Mouse (Mus musculus) midbrain, embryonic 12.5 days (tissue): ENCODE measurements around the gene Spata25. TPM values are rescaled to one million over a fixed set of nuclear protein-coding genes. Genes with fewer than 3 reads are reported as not detected.

Experiments
- ATAC-seq: fragments of 200-750 bp; cut with Nextera tagmentation; 2 replicates; pipeline ENCODE4 v1.8.0; 2017; ENCODE audit warnings: low read depth, moderate TSS enrichment, moderate library complexity; ENCODE audit not compliant: low FRiP score
- H3K27ac ChIP-seq: fragments of 300-500 bp; sonication (generic); replicated peaks from 2 replicates; pipeline ENCODE4 v1.5.1; 2016; ENCODE audit warnings: mild to moderate bottlenecking
- H3K27me3 ChIP-seq: fragments of 300-500 bp; sonication (generic); 2 replicates; pipeline ENCODE4 v1.6.1; 2016; ENCODE audit warnings: mild to moderate bottlenecking
- H3K36me3 ChIP-seq: fragments of 300-500 bp; sonication (generic); 2 replicates; pipeline ENCODE4 v1.6.1; 2016
- H3K4me1 ChIP-seq: fragments of 300-500 bp; sonication (generic); 2 replicates; pipeline ENCODE4 v1.6.1; 2016
- H3K4me2 ChIP-seq: fragments of 300-500 bp; sonication (generic); replicated peaks from 2 replicates; pipeline ENCODE4 v1.6.1; 2016; ENCODE audit warnings: mild to moderate bottlenecking, moderate library complexity
- H3K4me3 ChIP-seq: fragments of 300-500 bp; sonication (generic); 2 replicates; pipeline ENCODE4 v1.5.1; 2016; ENCODE audit warnings: mild to moderate bottlenecking
- H3K9ac ChIP-seq: fragments of 300-500 bp; sonication (generic); replicated peaks from 2 replicates; pipeline ENCODE4 v1.6.1; 2016; ENCODE audit warnings: mild to moderate bottlenecking, moderate library complexity
- H3K9me3 ChIP-seq: fragments of 300-500 bp; sonication (generic); 2 replicates; pipeline ENCODE4 v1.6.1; 2016; ENCODE audit warnings: mild to moderate bottlenecking
- WGBS: fragments of 180-500 bp; shearing (Covaris S2); methylation state at CpG from one replicate; pipeline ENCODE4 v1.1.7; 2016; 5-methylcytosine and 5-hydroxymethylcytosine counted together
- polyA plus RNA-seq: library from polyadenylated mRNA; unstranded; fragments of >200 nt; fragmentation: Nextera tagmentation; extraction: Ambion mirVana; gene quantifications from 2 replicates; pipeline ENCODE4 v1.2.1, GENCODE M21; 2016

Spata25 gene
- polyA plus RNA-seq, 1 experiment from 2014 or later, result 0.24 TPM

- Histone ChIP-seq H3K9ac (peak within 1 kb of the TSS; percentile 68), H3K36me3 (peaks cover 49% of the 10 kb centered on the region), H3K27me3 (no peaks in the 10 kb centered on the region), H3K9me3 (no peaks in the 10 kb centered on the region), H3K4me1 (peaks cover 15% of the 10 kb centered on the region), H3K27ac (peak within 1 kb of the TSS; percentile 82), H3K4me3 (peak within 1 kb of the TSS; percentile 61), H3K4me2 (peak within 1 kb of the TSS; percentile 54)
- under 1% methylated on average over 32 of the region's 32 CpGs for WGBS
- peak; percentile 100 for ATAC-seq
Measured at GRCm38 (mm10) chr2:164822636-164823165, 5.6 kb downstream of the Spata25 start, which contains the start of gene Zswim1. TSS of gene Zswim1 (plus strand) at chr2:164822686.

GRCm38 (mm10) chr2:164821060-164821459, 7.3 kb downstream of the Spata25 start:
- Histone ChIP-seq H3K27me3 (no peaks in the 10 kb centered on the region), H3K4me2 (no peak overlapping the region), H3K4me1 (peaks cover 15% of the 10 kb centered on the region), H3K27ac (no peak overlapping the region), H3K4me3 (no peak overlapping the region), H3K36me3 (peaks cover 33% of the 10 kb centered on the region), H3K9ac (no peak overlapping the region), H3K9me3 (no peaks in the 10 kb centered on the region)
- ATAC-seq, result no peak
- 84% methylated on average over 6 of the region's 6 CpGs for WGBS

- no peak overlapping the region for H3K4me3 ChIP-seq
- no peaks in the 10 kb centered on the region for H3K9me3 ChIP-seq
- peaks cover 19% of the 10 kb centered on the region for H3K36me3 ChIP-seq
- no peaks in the 10 kb centered on the region for H3K27me3 ChIP-seq
- no peak overlapping the region for H3K4me2 ChIP-seq
- no peak overlapping the region for H3K9ac ChIP-seq
- H3K27ac ChIP-seq, result no peak overlapping the region
- 78% methylated on average over 5 of the region's 5 CpGs for WGBS
- ATAC-seq, result no peak
- H3K4me1 ChIP-seq, result peaks cover 7% of the 10 kb centered on the region
Measured at GRCm38 (mm10) chr2:164817703-164818102, 10.6 kb downstream of the Spata25 start.

- no peaks in the 10 kb centered on the region for H3K27me3 ChIP-seq
- H3K36me3 ChIP-seq, result peaks cover 19% of the 10 kb centered on the region
- H3K4me2 ChIP-seq, result no peak overlapping the region
- no peaks in the 10 kb centered on the region for H3K9me3 ChIP-seq
- no peak overlapping the region for H3K9ac ChIP-seq
- H3K4me1 ChIP-seq, result peaks cover 3% of the 10 kb centered on the region
- 88% methylated on average over 6 of the region's 6 CpGs for WGBS
- no peak overlapping the region for H3K27ac ChIP-seq
- H3K4me3 ChIP-seq, result no peak overlapping the region
- ATAC-seq, result no peak
Measured at GRCm38 (mm10) chr2:164817206-164817605, 11.1 kb downstream of the Spata25 start.

- H3K4me2 ChIP-seq, result no peak overlapping the region
- H3K9ac ChIP-seq, result no peak overlapping the region
- no peaks in the 10 kb centered on the region for H3K4me1 ChIP-seq
- peaks cover 12% of the 10 kb centered on the region for H3K36me3 ChIP-seq
- H3K27ac ChIP-seq, result no peak overlapping the region
- no peak for ATAC-seq
- H3K4me3 ChIP-seq, result no peak overlapping the region
- 92% methylated on average over 8 of the region's 8 CpGs for WGBS
- no peaks in the 10 kb centered on the region for H3K9me3 ChIP-seq
- H3K27me3 ChIP-seq, result no peaks in the 10 kb centered on the region
Measured at GRCm38 (mm10) chr2:164815821-164816220, 12.5 kb downstream of the Spata25 start.

GRCm38 (mm10) chr2:164815348-164815747, 13.0 kb downstream of the Spata25 start:
- Histone ChIP-seq H3K4me3 (no peak overlapping the region), H3K9me3 (no peaks in the 10 kb centered on the region), H3K9ac (no peak overlapping the region), H3K27me3 (no peaks in the 10 kb centered on the region), H3K36me3 (peaks cover 7% of the 10 kb centered on the region), H3K4me1 (no peaks in the 10 kb centered on the region), H3K27ac (no peak overlapping the region), H3K4me2 (no peak overlapping the region)
- WGBS, result 87% methylated on average over 5 of the region's 5 CpGs
- ATAC-seq, result no peak

GRCm38 (mm10) chr2:164813557-164813956, 14.8 kb downstream of the Spata25 start:
- no peak overlapping the region for H3K4me3 ChIP-seq
- WGBS, result 57% methylated on average over 2 of the region's 2 CpGs

GRCm38 (mm10) chr2:164806614-164807013, 21.7 kb downstream of the Spata25 start:
- Histone ChIP-seq H3K9ac (no peak overlapping the region), H3K4me2 (peak overlapping the region; percentile 88; the same call in 1 of the 2 replicates), H3K27me3 (no peaks in the 10 kb centered on the region), H3K4me3 (0 out of 2 replicates have a peak overlapping the region, but pooled peaks have one; percentile 4), H3K9me3 (no peaks in the 10 kb centered on the region), H3K4me1 (peaks cover 19% of the 10 kb centered on the region), H3K36me3 (peaks cover 17% of the 10 kb centered on the region; the same call in 1 of the 2 replicates), H3K27ac (no peak overlapping the region)
- ATAC-seq, result no peak
- 91% methylated on average over 7 of the region's 7 CpGs for WGBS

More at GRCm38 (mm10) chr2:164813557-164813956, 14.8 kb downstream of the Spata25 start:
- ATAC-seq, result no peak
- Histone ChIP-seq H3K9me3 (no peaks in the 10 kb centered on the region), H3K36me3 (peaks cover 10% of the 10 kb centered on the region; the same call in 1 of the 2 replicates), H3K27ac (no peak overlapping the region), H3K9ac (no peak overlapping the region), H3K27me3 (no peaks in the 10 kb centered on the region), H3K4me1 (no peaks in the 10 kb centered on the region), H3K4me2 (no peak overlapping the region)

GRCm38 (mm10) chr2:164805332-164805718, 23.0 kb downstream of the Spata25 start:
- no peaks in the 10 kb centered on the region for H3K27me3 ChIP-seq
- WGBS, result 2% methylated on average over 21 of the region's 21 CpGs
- peak; percentile 61 for ATAC-seq
- peak overlapping the region; percentile 87 for H3K27ac ChIP-seq
- H3K9me3 ChIP-seq, result no peaks in the 10 kb centered on the region
- peak overlapping the region; percentile 79 for H3K9ac ChIP-seq
- H3K4me1 ChIP-seq, result peaks cover 19% of the 10 kb centered on the region
- peak overlapping the region; percentile 65 for H3K4me3 ChIP-seq
- peak overlapping the region; percentile 88 for H3K4me2 ChIP-seq
- peaks cover 21% of the 10 kb centered on the region for H3K36me3 ChIP-seq

- Histone ChIP-seq H3K4me2 (peak within 1 kb of the TSS; percentile 88), H3K4me1 (peaks cover 19% of the 10 kb centered on the region), H3K27me3 (no peaks in the 10 kb centered on the region), H3K9me3 (no peaks in the 10 kb centered on the region), H3K27ac (peak within 1 kb of the TSS; percentile 87), H3K4me3 (peak within 1 kb of the TSS; percentile 65), H3K9ac (peak within 1 kb of the TSS; percentile 81), H3K36me3 (peaks cover 22% of the 10 kb centered on the region)
- peak; percentile 97 for ATAC-seq
- WGBS, result under 1% methylated on average over 47 of the region's 47 CpGs
Measured at GRCm38 (mm10) chr2:164804533-164805331, 23.6 kb downstream of the Spata25 start, which contains the start of the genes Acot8 and Zswim3. TSS of gene Acot8 (minus strand) at chr2:164804882. TSS of gene Zswim3 (plus strand) at chr2:164805098.

- Histone ChIP-seq H3K9ac (peak overlapping the region; percentile 81), H3K27me3 (no peaks in the 10 kb centered on the region), H3K4me1 (peaks cover 19% of the 10 kb centered on the region), H3K27ac (no peak overlapping the region), H3K36me3 (peaks cover 22% of the 10 kb centered on the region), H3K4me3 (peak overlapping the region; percentile 65), H3K4me2 (peak overlapping the region; percentile 88), H3K9me3 (no peaks in the 10 kb centered on the region)
- no peak for ATAC-seq
- 45% methylated on average over 1 of the region's 1 CpGs for WGBS
Measured at GRCm38 (mm10) chr2:164803921-164804313, 24.4 kb downstream of the Spata25 start.
